Mouse (Mus musculus) cerebral cortex, adult 2 months (tissue): ENCODE data around the gene Cd99l2.

Source experiments
- WGBS: fragments of 180-500 bp; shearing (Covaris S2); methylation state at CpG from one replicate; pipeline ENCODE4 v1.1.7; 2018; 5-methylcytosine and 5-hydroxymethylcytosine counted together

The Cd99l2 gene

GRCm38 (mm10) chrX:71492634-71493278, at the start of gene Cd99l2:
Cd99l2 (minus strand) TSS chrX:71492849.
- WGBS, result under 1% methylated on average over 23 of the region's 23 CpGs

GRCm38 (mm10) chrX:71540821-71541510, 48.3 kb upstream of the Cd99l2 start:
- 87% methylated on average over 7 of the region's 7 CpGs for WGBS

- 87% methylated on average over 2 of the region's 2 CpGs for WGBS
These were observed 45.1 kb upstream of the Cd99l2 start for GRCm38 (mm10) chrX:71537791-71538190.

GRCm38 (mm10) chrX:71534102-71534501, 41.5 kb upstream of the Cd99l2 start:
- 89% methylated on average over 5 of the region's 5 CpGs for WGBS

- WGBS, result 76% methylated on average over 3 of the region's 3 CpGs
These were observed 40.0 kb upstream of the Cd99l2 start for GRCm38 (mm10) chrX:71532635-71533034.

- 53% methylated on average over 6 of the region's 6 CpGs for WGBS
These were observed 36.0 kb upstream of the Cd99l2 start for GRCm38 (mm10) chrX:71528646-71529045.

- WGBS, result 72% methylated on average over 3 of the region's 3 CpGs
These were observed 35.5 kb upstream of the Cd99l2 start for GRCm38 (mm10) chrX:71528150-71528549.

- 81% methylated on average over 1 of the region's 1 CpGs for WGBS
These were observed 34.8 kb upstream of the Cd99l2 start for GRCm38 (mm10) chrX:71527461-71527860.

- WGBS, result 78% methylated on average over 3 of the region's 3 CpGs
These were observed 33.1 kb upstream of the Cd99l2 start for GRCm38 (mm10) chrX:71525593-71526299.

GRCm38 (mm10) chrX:71524310-71524709, 31.7 kb upstream of the Cd99l2 start:
- WGBS, result 48% methylated on average over 2 of the region's 2 CpGs

- WGBS, result 98% methylated on average over 3 of the region's 3 CpGs
These were observed 30.2 kb upstream of the Cd99l2 start for GRCm38 (mm10) chrX:71522889-71523288.

GRCm38 (mm10) chrX:71519252-71519651, 26.6 kb upstream of the Cd99l2 start:
- WGBS, result 90% methylated on average over 4 of the region's 4 CpGs

- 97% methylated on average over 4 of the region's 4 CpGs for WGBS
These were observed 13.9 kb upstream of the Cd99l2 start for GRCm38 (mm10) chrX:71506591-71506990.

GRCm38 (mm10) chrX:71493279-71493656, 619 bp upstream of the Cd99l2 start:
- WGBS, result 5% methylated on average over 9 of the region's 9 CpGs

GRCm38 (mm10) chrX:71491931-71492633, 567 bp downstream of the Cd99l2 start:
- WGBS, result 5% methylated on average over 16 of the region's 17 CpGs

GRCm38 (mm10) chrX:71489353-71489752, 3.3 kb downstream of the Cd99l2 start:
- WGBS, result 79% methylated on average over 1 of the region's 1 CpGs

- WGBS, result 93% methylated on average over 2 of the region's 2 CpGs
These were observed 10.4 kb downstream of the Cd99l2 start for GRCm38 (mm10) chrX:71482244-71482643.

GRCm38 (mm10) chrX:71475992-71476391, 16.7 kb downstream of the Cd99l2 start:
- 67% methylated on average over 3 of the region's 3 CpGs for WGBS

GRCm38 (mm10) chrX:71475497-71475896, 17.2 kb downstream of the Cd99l2 start:
- 79% methylated on average over 3 of the region's 3 CpGs for WGBS

GRCm38 (mm10) chrX:71475084-71475483, 17.6 kb downstream of the Cd99l2 start:
- 48% methylated on average over 3 of the region's 3 CpGs for WGBS

GRCm38 (mm10) chrX:71474296-71474956, 18.2 kb downstream of the Cd99l2 start:
- WGBS, result 94% methylated on average over 3 of the region's 3 CpGs
